Mouse (Mus musculus) embryonic facial prominence, embryonic 15.5 days (tissue): ENCODE results near the gene Kctd3. TPM values are rescaled to one million over a fixed set of nuclear protein-coding genes. Genes with fewer than 3 reads are reported as not detected.

Experiments used
- ATAC-seq: fragments of 200-750 bp; cut with Nextera tagmentation; 2 replicates; pipeline ENCODE4 v1.8.0; 2017; ENCODE audit warnings: low read depth, moderate TSS enrichment; ENCODE audit not compliant: insufficient number of reproducible peaks, low FRiP score, low TSS enrichment
- H3K27ac ChIP-seq: fragments of 300-500 bp; sonication (generic); replicated peaks from 2 replicates; pipeline ENCODE4 v1.5.1; 2015; ENCODE audit warnings: mild to moderate bottlenecking, inconsistent platforms
- H3K27me3 ChIP-seq: fragments of 300-500 bp; sonication (generic); 2 replicates; pipeline ENCODE4 v1.6.1; 2015; ENCODE audit warnings: inconsistent platforms
- H3K36me3 ChIP-seq: fragments of 300-500 bp; sonication (generic); 2 replicates; pipeline ENCODE4 v1.6.1; 2015; ENCODE audit warnings: mild to moderate bottlenecking, inconsistent platforms
- H3K4me1 ChIP-seq: fragments of 300-500 bp; sonication (generic); 2 replicates; pipeline ENCODE4 v1.6.1; 2015; ENCODE audit warnings: inconsistent platforms
- H3K4me2 ChIP-seq: fragments of 300-500 bp; sonication (generic); replicated peaks from 2 replicates; pipeline ENCODE4 v1.6.1; 2015; ENCODE audit warnings: mild to moderate bottlenecking, inconsistent platforms
- H3K4me3 ChIP-seq: fragments of 300-500 bp; sonication (generic); replicated peaks from 2 replicates; pipeline ENCODE4 v1.5.1; 2015; ENCODE audit warnings: mild to moderate bottlenecking, inconsistent platforms
- H3K9ac ChIP-seq: fragments of 300-500 bp; sonication (generic); 2 replicates; pipeline ENCODE4 v1.6.1; 2015; ENCODE audit warnings: inconsistent platforms
- H3K9me3 ChIP-seq: fragments of 300-500 bp; sonication (generic); replicated peaks from 2 replicates; pipeline ENCODE4 v1.6.1; 2016; ENCODE audit warnings: inconsistent platforms
- WGBS: fragments of 180-500 bp; shearing (Covaris S2); methylation state at CpG from one replicate; pipeline ENCODE4 v1.1.7; 2015; 5-methylcytosine and 5-hydroxymethylcytosine counted together
- polyA plus RNA-seq: library from polyadenylated mRNA; unstranded; fragments of >200 nt; fragmentation: Nextera tagmentation; extraction: Ambion mirVana; gene quantifications from 2 replicates; pipeline ENCODE4 v1.2.1, GENCODE M21; 2015

Kctd3 gene
- 32.2 and 34.9 TPM in 2 replicates for polyA plus RNA-seq

DNA sequence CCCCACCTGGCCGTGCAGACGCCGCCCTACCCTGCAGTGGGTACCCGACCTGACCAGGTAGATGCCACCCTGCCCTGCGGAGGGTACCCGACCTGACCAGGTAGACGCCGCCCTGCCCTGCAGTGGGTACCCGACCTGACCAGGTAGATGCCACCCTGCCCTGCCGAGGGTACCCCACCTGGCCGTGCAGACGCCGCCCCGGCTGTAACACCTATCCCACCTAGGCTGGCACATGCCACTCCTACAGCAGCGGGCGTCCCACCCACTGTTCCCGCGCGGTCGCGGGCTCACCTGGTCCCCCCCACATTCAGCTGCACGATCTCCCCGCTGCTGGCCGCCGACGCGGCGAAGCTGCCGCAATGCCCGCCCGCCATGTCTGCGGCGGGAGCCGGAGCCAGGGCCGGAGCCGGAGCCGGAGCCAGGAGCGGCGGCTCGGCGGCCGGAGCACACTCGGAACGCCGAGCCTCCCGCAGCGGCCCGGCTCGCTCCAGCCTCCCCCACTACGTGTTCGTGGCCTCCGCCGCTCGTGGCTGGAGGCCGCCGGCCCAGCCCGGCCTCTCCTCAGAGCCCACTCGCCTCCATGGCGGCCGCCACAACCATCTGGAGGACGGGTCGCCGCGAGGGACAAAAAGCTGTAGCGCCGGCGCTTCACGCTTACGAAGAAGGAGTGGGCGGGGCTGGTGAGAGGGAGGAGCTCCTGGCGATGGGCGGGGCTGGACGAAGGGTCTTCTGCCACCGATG, at the start of gene Kctd3:
TSS of gene Kctd3 (minus strand) at position 603 of the 741 bp plus-strand sequence.
- under 1% methylated on average over 74 of the region's 74 CpGs for WGBS
- Histone ChIP-seq H3K27ac (peak within 1 kb of the TSS; percentile 68), H3K4me2 (peak within 1 kb of the TSS; percentile 93), H3K4me3 (peak within 1 kb of the TSS; percentile 99), H3K27me3 (no peaks in the 10 kb centered on the region), H3K36me3 (no peaks in the 10 kb centered on the region), H3K9ac (peak within 1 kb of the TSS; percentile 89), H3K9me3 (no peaks in the 10 kb centered on the region), H3K4me1 (peaks cover 20% of the 10 kb centered on the region)
- ATAC-seq, result peak; percentile 87

DNA sequence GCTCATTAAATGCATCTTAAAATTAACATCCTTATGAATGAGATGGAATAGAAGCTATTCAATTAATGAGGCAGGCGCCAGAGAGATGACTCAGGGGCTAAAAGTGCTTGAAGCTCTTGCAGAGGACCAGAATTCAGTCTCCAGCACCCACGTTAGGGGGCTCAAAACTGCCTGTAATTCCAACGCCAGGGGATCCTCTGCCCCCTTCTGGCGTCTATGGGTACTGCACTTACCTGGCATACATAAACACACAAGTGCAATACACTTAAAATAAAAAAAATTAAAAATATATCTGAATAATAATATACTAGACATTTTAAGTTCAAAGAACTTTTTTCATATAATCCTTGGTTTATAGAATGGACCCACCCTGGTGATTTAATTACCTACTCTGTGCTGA, 49.8 kb upstream of the Kctd3 start:
- 59% methylated on average over 4 of the region's 4 CpGs for WGBS
- H3K4me3 ChIP-seq, result no peak overlapping the region
- H3K4me2 ChIP-seq, result no peak overlapping the region
- no peaks in the 10 kb centered on the region for H3K9me3 ChIP-seq
- H3K27me3 ChIP-seq, result no peaks in the 10 kb centered on the region
- H3K27ac ChIP-seq, result no peak overlapping the region
- ATAC-seq, result no peak
- H3K4me1 ChIP-seq, result no peaks in the 10 kb centered on the region
- H3K36me3 ChIP-seq, result no peaks in the 10 kb centered on the region
- no peak overlapping the region for H3K9ac ChIP-seq

DNA sequence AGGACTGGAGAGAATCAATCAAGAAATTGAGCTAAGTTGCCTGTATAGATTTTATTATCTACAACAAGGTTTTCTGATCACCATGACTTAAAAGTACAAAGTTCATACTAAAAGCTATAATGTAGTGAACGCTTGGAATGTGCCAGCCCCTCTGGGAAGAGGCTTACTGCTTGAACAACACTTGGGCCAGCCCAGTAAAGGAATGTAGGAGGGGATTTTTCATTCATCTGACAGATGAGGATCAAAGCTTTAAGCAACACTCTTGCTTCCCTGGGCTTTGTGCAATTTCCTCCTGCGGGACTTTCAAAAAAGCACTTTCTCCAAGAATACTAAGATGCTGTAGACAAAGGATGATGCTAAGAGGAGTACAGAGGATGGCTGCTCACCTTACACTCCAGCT, 48.3 kb upstream of the Kctd3 start:
- Histone ChIP-seq H3K9ac (no peak overlapping the region), H3K27me3 (no peaks in the 10 kb centered on the region), H3K4me2 (no peak overlapping the region), H3K9me3 (no peaks in the 10 kb centered on the region), H3K4me1 (no peaks in the 10 kb centered on the region), H3K4me3 (no peak overlapping the region), H3K27ac (no peak overlapping the region), H3K36me3 (no peaks in the 10 kb centered on the region)
- WGBS, result 40% methylated on average over 2 of the region's 2 CpGs
- ATAC-seq, result no peak

DNA sequence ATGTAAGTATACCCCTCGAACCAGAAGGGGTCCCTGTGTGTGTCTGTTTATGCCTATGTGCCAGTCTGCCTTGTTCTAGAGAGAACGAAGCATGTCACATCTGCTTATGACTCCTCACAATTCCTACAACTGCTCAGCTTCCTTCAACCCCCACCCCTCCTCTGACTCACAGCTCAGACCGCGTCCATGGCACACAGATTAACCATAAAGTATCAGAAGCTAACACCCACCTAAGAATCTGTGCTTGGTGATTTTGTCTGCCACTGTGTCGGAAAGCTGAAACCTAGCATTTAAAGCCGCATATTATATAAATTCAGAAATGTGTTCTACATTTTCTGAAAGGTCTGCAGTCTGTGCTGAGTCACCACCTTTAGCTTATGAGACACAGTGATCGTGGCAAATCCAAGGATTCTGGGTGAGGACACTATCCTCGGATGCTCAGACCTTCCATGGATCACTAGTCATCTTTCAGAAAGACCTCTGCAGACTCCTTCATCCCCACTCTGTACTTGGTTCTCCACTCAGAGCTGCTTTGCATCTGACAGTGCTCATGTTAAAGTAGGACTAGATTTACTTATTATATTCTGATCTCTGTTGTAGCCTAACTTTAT, 47.4 kb upstream of the Kctd3 start:
- ATAC-seq, result no peak
- 53% methylated on average over 8 of the region's 8 CpGs for WGBS
- no peaks in the 10 kb centered on the region for H3K27me3 ChIP-seq
- H3K4me2 ChIP-seq, result no peak overlapping the region
- H3K4me1 ChIP-seq, result no peaks in the 10 kb centered on the region
- no peak overlapping the region for H3K4me3 ChIP-seq
- no peak overlapping the region for H3K9ac ChIP-seq
- H3K27ac ChIP-seq, result no peak overlapping the region
- no peaks in the 10 kb centered on the region for H3K9me3 ChIP-seq
- H3K36me3 ChIP-seq, result no peaks in the 10 kb centered on the region

DNA sequence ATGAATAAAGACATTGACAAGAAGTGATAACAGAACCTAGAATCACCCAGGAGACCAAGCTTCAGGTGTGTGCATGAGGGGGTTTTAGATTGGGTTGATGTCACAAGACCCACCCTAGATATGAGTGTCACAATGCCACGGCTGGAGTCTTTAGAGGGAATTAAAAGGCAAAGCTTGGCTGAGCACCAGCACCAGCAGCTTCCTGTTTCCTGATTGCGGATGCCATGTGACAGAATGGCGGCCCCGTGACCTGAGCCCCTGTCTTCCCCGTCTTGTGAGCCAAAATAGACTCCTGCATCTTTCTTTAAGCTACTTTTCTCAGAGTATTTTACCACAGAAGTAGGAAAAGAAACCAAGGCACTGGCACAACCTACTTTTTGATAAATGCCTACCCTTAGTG, 46.5 kb upstream of the Kctd3 start:
- Histone ChIP-seq H3K9me3 (no peaks in the 10 kb centered on the region), H3K9ac (no peak overlapping the region), H3K27ac (no peak overlapping the region), H3K4me3 (no peak overlapping the region), H3K4me2 (no peak overlapping the region), H3K36me3 (no peaks in the 10 kb centered on the region), H3K4me1 (no peaks in the 10 kb centered on the region), H3K27me3 (no peaks in the 10 kb centered on the region)
- no peak for ATAC-seq
- 76% methylated on average over 5 of the region's 5 CpGs for WGBS

DNA sequence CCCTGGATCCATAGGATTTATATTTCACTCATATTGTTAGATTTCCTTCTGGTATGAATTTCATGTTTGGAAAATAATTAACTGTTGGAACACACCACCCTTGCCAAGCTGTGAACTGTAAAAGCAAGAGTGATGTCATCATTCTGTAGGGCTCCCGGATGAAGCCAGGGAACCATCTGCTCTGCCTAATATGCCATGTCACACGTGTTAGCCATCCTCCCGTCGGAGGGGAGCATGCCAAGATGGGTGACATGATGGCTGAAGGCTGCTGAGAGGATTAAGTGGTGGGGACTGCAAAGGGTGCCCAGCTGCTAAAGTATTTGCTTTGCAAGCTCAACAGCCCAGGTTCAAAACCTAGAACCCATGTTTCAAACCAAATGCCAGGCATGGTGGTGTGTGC, 44.5 kb upstream of the Kctd3 start:
- Histone ChIP-seq H3K27me3 (no peaks in the 10 kb centered on the region), H3K27ac (no peak overlapping the region), H3K4me1 (no peaks in the 10 kb centered on the region), H3K9ac (no peak overlapping the region), H3K36me3 (no peaks in the 10 kb centered on the region), H3K9me3 (no peaks in the 10 kb centered on the region), H3K4me3 (no peak overlapping the region), H3K4me2 (no peak overlapping the region)
- 56% methylated on average over 4 of the region's 4 CpGs for WGBS
- no peak for ATAC-seq

DNA sequence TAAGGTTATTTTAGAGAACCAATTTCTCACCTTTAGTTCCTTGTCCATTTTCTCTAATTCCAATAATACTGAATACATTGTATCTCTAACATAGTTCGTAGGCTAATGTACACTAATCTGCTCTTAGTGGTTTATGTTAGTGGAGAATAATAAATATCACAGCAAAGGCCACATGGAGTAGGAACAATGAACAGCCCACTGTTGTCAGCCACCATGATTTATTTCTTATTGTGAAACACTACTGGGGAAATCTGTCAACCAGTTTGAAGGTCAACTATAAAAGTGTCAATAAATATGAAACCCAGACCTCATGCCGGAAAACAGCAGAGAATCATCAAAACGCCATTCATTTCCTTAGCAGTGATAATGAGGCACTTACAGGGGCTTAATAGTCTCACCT, 42.5 kb upstream of the Kctd3 start:
- no peak overlapping the region for H3K27ac ChIP-seq
- H3K27me3 ChIP-seq, result no peaks in the 10 kb centered on the region
- H3K36me3 ChIP-seq, result no peaks in the 10 kb centered on the region
- ATAC-seq, result no peak
- no peak overlapping the region for H3K9ac ChIP-seq
- H3K4me3 ChIP-seq, result no peak overlapping the region
- 76% methylated on average over 3 of the region's 3 CpGs for WGBS
- no peaks in the 10 kb centered on the region for H3K4me1 ChIP-seq
- no peak overlapping the region for H3K4me2 ChIP-seq
- no peaks in the 10 kb centered on the region for H3K9me3 ChIP-seq

DNA sequence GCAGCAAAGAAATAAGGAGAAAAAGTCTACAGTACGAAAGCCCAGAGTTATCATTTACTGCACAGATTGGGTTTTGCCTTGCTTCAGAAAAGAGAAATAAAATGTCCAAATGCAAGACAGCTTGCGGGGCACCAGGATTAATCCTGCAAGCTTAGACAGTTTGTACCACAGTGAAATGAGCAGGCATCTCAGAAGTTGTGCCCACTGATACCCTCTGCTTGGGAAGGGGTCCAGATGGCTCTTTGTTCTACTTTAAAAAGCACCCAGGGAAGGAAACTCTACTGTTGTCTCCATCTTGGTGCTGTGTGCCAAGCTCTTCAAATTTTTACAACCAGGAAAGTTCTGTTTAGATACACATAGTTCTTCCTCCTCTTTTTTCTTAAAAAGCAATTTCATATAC, 40.7 kb upstream of the Kctd3 start:
- no peaks in the 10 kb centered on the region for H3K9me3 ChIP-seq
- no peak overlapping the region for H3K27ac ChIP-seq
- no peak overlapping the region for H3K4me2 ChIP-seq
- H3K9ac ChIP-seq, result no peak overlapping the region
- H3K4me1 ChIP-seq, result no peaks in the 10 kb centered on the region
- no peaks in the 10 kb centered on the region for H3K36me3 ChIP-seq
- H3K27me3 ChIP-seq, result no peaks in the 10 kb centered on the region
- no peak overlapping the region for H3K4me3 ChIP-seq
- WGBS, result 90% methylated on average over 2 of the region's 2 CpGs
- no peak for ATAC-seq

DNA sequence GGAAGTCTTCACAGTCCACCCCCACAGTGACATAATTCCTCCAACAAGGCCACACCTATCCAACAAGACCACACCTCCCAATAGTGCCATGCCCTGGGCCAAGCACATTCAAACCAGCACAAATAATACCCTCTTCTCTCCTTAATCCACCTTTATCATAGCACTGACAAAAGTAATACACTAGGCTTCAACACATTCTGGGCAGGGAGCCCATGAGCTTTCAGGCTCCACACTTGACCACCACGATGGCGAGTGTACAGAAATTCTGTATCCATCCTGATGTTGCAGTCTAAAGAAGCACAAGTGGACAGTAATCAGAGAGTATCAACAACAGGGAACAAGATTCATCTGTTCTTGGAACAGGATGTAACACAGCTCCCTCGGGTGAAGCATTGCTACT, 40.3 kb upstream of the Kctd3 start:
- ATAC-seq, result no peak

DNA sequence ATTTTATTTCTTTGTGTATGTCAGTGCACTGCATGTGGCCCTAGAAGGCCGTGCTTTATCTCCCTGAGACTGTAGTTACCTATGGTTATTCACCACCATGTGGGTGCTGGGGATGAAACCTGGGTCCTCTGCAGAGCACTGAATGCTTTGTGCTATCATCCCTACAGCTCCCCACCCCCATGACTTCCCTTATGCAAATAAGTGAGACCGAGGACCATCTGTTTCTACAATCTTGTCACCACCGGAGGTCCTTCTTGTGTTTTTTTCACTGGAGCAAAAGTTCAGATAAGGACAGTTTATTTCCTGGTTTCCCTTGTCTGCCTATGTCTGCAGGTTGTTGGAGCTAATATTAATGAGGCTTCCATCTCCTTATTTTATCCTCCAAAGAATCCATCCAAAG, 39.2 kb upstream of the Kctd3 start:
- WGBS, result 72% methylated on average over 3 of the region's 3 CpGs
- Histone ChIP-seq H3K9ac (no peak overlapping the region), H3K36me3 (no peaks in the 10 kb centered on the region), H3K9me3 (no peaks in the 10 kb centered on the region), H3K27me3 (no peaks in the 10 kb centered on the region), H3K27ac (no peak overlapping the region), H3K4me3 (no peak overlapping the region), H3K4me1 (no peaks in the 10 kb centered on the region), H3K4me2 (no peak overlapping the region)
- ATAC-seq, result no peak

More for the DNA sequence above, 40.3 kb upstream of the Kctd3 start:
- Histone ChIP-seq H3K9me3 (no peaks in the 10 kb centered on the region), H3K4me3 (no peak overlapping the region), H3K4me1 (no peaks in the 10 kb centered on the region), H3K4me2 (no peak overlapping the region), H3K27me3 (no peaks in the 10 kb centered on the region), H3K27ac (no peak overlapping the region), H3K9ac (no peak overlapping the region), H3K36me3 (no peaks in the 10 kb centered on the region)
- WGBS, result 80% methylated on average over 3 of the region's 3 CpGs

DNA sequence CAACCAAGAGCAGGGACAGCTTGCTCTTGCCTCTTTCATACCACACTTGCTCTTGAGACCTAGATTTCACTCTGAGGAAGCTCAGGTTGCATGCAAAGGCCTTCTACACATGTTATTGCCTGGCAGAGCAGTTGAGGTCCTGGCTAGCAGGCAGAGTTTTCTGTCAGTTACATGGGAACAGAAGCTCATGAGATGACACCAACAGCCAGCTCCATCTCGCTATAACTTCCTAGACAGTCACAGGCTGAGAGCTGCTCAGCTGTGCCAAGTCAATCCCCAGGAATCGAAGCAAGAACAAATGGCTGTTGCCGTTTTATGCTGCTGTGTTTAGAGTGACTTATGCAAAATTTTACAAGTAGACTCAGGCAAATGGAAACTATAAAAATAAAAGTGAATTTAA, 38.7 kb upstream of the Kctd3 start:
- no peaks in the 10 kb centered on the region for H3K4me1 ChIP-seq
- H3K9me3 ChIP-seq, result no peaks in the 10 kb centered on the region
- H3K36me3 ChIP-seq, result no peaks in the 10 kb centered on the region
- ATAC-seq, result no peak
- WGBS, result 72% methylated on average over 3 of the region's 3 CpGs
- H3K4me2 ChIP-seq, result no peak overlapping the region
- no peak overlapping the region for H3K27ac ChIP-seq
- H3K9ac ChIP-seq, result no peak overlapping the region
- H3K27me3 ChIP-seq, result no peaks in the 10 kb centered on the region
- H3K4me3 ChIP-seq, result no peak overlapping the region

DNA sequence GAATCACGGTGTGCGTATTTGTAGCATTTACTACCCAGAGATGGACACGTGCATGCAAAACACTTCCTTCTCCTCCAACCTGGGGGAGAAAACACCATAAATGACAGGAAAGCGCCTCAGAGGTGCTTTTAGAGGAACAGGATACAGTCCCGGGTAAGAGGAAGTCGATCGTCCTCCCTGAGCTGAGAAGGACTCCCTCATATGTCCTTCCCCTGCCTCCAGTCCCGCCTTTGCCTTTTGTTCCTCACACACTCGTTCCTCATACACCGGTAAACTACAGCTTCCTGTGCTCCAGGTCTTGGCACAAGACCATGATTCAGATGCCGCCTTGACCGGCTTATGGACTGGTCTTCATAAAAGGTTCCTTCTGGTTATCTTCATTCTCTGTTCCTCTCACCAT, 33.6 kb upstream of the Kctd3 start:
- H3K9me3 ChIP-seq, result no peaks in the 10 kb centered on the region
- 81% methylated on average over 12 of the region's 12 CpGs for WGBS
- no peaks in the 10 kb centered on the region for H3K27me3 ChIP-seq
- H3K27ac ChIP-seq, result no peak overlapping the region
- ATAC-seq, result no peak
- no peaks in the 10 kb centered on the region for H3K4me1 ChIP-seq
- H3K4me3 ChIP-seq, result no peak overlapping the region
- H3K4me2 ChIP-seq, result no peak overlapping the region
- H3K36me3 ChIP-seq, result no peaks in the 10 kb centered on the region
- no peak overlapping the region for H3K9ac ChIP-seq
